Mouse (Mus musculus) midbrain, embryonic 13.5 days (tissue): Measurements from ENCODE around the gene Aff1. TPM values are rescaled to one million over a fixed set of nuclear protein-coding genes. Genes with fewer than 3 reads are reported as not detected.

Experiments used
- ATAC-seq: fragments of 200-750 bp; cut with Nextera tagmentation; 2 replicates; pipeline ENCODE4 v1.8.0; 2017; ENCODE audit warnings: mild to moderate bottlenecking, moderate TSS enrichment, moderate library complexity
- H3K27ac ChIP-seq: fragments of 300-500 bp; sonication (generic); 2 replicates; pipeline ENCODE4 v1.5.1; 2015; ENCODE audit warnings: inconsistent platforms, mild to moderate bottlenecking, moderate library complexity
- H3K27me3 ChIP-seq: fragments of 300-500 bp; sonication (generic); 2 replicates; pipeline ENCODE4 v1.6.1; 2015; ENCODE audit warnings: mild to moderate bottlenecking, inconsistent platforms
- H3K36me3 ChIP-seq: fragments of 300-500 bp; sonication (generic); 2 replicates; pipeline ENCODE4 v1.6.1; 2015; ENCODE audit warnings: mild to moderate bottlenecking, inconsistent platforms
- H3K4me1 ChIP-seq: fragments of 300-500 bp; sonication (generic); replicated peaks from 2 replicates; pipeline ENCODE4 v1.6.1; 2015; ENCODE audit warnings: inconsistent platforms
- H3K4me2 ChIP-seq: fragments of 300-500 bp; sonication (generic); replicated peaks from 2 replicates; pipeline ENCODE4 v1.6.1; 2015; ENCODE audit warnings: moderate library complexity, mild to moderate bottlenecking, inconsistent platforms
- H3K4me3 ChIP-seq: fragments of 300-500 bp; sonication (generic); replicated peaks from 2 replicates; pipeline ENCODE4 v1.5.1; 2015; ENCODE audit warnings: mild to moderate bottlenecking, inconsistent platforms
- H3K9ac ChIP-seq: fragments of 300-500 bp; sonication (generic); replicated peaks from 2 replicates; pipeline ENCODE4 v1.6.1; 2015; ENCODE audit warnings: mild to moderate bottlenecking, inconsistent platforms
- H3K9me3 ChIP-seq: fragments of 300-500 bp; sonication (generic); 2 replicates; pipeline ENCODE4 v1.6.1; 2016; ENCODE audit warnings: mild to moderate bottlenecking, inconsistent platforms
- WGBS: fragments of 180-500 bp; shearing (Covaris S2); methylation state at CpG from one replicate; pipeline ENCODE4 v1.1.7; 2015; 5-methylcytosine and 5-hydroxymethylcytosine counted together
- polyA plus RNA-seq: library from polyadenylated mRNA; unstranded; fragments of >200 nt; fragmentation: Nextera tagmentation; extraction: Ambion mirVana; gene quantifications from 2 replicates; pipeline ENCODE4 v1.2.1, GENCODE M21; 2015

Gene Aff1
- polyA plus RNA-seq, 1 experiment from 2014 or later: 2.3 TPM

DNA sequence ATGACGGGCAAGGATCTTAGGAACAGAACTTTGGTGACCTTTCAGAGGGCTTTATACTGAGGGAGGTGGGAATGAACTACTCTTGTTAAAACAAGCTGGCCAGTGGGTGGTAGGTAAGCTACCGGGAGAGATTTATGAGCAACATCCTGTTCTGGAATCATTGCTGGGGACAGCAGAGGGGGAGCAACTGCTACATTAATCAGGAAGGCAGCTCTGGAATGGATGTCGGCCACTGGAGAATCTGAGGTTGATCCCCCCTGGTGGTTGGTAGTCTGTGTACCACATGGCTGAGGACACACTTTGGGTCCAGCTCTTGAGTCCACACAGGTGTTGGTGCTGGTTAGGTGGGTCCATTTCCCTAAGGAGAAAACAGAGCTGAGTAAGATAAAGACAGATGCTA lies 38.6 kb downstream of the Aff1 start:
- 83% methylated on average over 3 of the region's 3 CpGs for WGBS
- Histone ChIP-seq H3K4me2 (no peak overlapping the region), H3K36me3 (no peaks in the 10 kb centered on the region), H3K9me3 (no peaks in the 10 kb centered on the region), H3K4me1 (no peaks in the 10 kb centered on the region), H3K27me3 (no peaks in the 10 kb centered on the region), H3K27ac (no peak overlapping the region), H3K4me3 (no peak overlapping the region), H3K9ac (no peak overlapping the region)
- no peak for ATAC-seq

DNA sequence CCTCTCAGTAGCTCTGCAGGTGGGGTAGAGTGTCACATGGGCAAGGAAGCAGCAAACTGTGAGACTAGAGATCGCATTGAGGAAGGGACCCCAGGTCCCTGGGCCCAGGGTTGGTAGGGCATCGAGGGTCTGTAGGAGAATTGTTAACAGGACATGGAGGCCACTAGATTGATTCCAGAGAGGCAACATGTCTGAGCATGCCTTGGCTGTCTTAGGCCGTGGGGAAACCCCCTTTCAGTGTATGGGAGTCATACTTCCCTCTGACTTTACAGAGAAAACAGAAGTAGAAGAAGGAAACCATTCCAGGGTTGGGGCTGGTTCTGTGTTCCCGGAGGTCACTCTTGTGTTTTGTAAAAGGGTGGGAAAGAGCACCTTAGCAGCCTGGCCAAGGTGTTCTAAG lies 40.4 kb downstream of the Aff1 start:
- Histone ChIP-seq H3K36me3 (no peaks in the 10 kb centered on the region), H3K27me3 (no peaks in the 10 kb centered on the region), H3K9me3 (no peaks in the 10 kb centered on the region), H3K4me2 (no peak overlapping the region), H3K9ac (no peak overlapping the region), H3K4me3 (no peak overlapping the region), H3K4me1 (no peaks in the 10 kb centered on the region), H3K27ac (no peak overlapping the region)
- ATAC-seq: no peak
- WGBS: 90% methylated on average over 4 of the region's 4 CpGs

DNA sequence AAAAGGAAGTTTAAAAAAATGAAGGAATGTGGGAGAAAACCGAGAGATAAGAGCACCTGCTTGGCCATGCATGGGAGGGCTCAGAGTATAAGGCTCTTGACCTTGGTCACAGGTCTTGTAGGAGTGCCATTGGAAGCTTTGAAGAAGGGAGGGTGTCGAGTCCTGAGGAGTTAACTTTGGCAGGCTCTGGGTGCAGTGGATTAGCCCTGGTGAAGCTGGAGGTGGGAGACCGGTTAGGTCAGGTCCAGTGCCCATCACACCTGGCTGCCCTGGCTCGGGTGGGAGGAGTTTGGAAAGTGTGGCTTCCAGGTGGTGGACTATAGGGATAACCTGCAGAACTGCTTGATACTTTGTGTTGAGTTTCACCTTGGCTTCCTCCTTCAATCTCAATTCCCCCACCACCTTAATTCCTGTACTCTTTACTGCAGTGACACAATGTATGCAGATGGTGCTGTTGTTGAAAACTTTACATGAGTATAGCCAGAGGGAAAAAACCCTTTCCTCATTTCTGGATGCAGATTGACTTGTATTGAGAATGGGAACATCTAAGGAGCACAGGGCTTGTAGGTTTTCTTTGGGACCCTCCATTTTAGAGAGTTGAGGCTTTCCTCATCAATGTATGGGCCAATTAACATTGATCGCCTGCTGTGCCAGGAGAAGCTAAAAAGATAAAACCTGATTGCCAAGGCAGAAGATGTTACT lies 43.4 kb downstream of the Aff1 start:
- Histone ChIP-seq H3K4me2 (no peak overlapping the region), H3K27ac (no peak overlapping the region), H3K9ac (no peak overlapping the region), H3K4me1 (no peaks in the 10 kb centered on the region), H3K9me3 (no peaks in the 10 kb centered on the region), H3K4me3 (no peak overlapping the region), H3K27me3 (no peaks in the 10 kb centered on the region), H3K36me3 (no peaks in the 10 kb centered on the region)
- WGBS: 67% methylated on average over 5 of the region's 5 CpGs
- ATAC-seq: no peak

DNA sequence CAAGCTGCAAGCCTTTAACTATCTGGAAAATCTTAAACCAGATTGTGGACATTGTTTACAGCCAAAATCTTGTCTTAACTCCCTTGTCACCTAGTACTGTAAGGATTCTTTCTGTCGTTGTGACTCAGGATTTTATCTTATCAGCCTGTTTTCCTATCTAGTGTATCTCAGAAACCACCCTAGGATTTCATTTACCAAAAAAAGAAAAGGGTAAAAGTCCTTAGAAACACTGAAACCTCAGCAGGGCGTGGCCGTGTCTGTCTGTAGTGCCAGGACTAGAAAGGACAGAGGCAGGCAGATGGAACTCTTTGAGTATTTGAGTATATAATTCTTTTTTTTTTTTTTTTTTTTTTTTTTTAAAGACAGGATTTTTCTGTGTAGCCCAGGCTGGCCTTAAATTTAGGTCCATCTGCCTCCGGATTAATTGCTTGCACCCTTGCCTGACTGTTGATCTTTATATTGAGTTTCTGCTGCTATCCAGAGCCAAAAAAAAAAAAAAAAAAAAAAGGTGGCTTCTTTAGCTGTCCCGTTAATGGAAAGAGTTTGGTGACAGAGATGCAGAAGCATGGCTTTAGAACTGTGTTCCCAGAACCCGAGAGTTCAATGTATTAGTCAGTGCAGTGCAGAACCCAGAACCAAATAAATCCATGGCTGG lies 44.5 kb downstream of the Aff1 start:
- H3K9ac ChIP-seq: no peak overlapping the region
- H3K4me3 ChIP-seq: no peak overlapping the region
- no peaks in the 10 kb centered on the region for H3K36me3 ChIP-seq
- WGBS: 73% methylated on average over 6 of the region's 6 CpGs
- H3K4me2 ChIP-seq: no peak overlapping the region
- H3K27me3 ChIP-seq: no peaks in the 10 kb centered on the region
- no peak overlapping the region for H3K27ac ChIP-seq
- ATAC-seq: no peak
- no peaks in the 10 kb centered on the region for H3K4me1 ChIP-seq
- no peaks in the 10 kb centered on the region for H3K9me3 ChIP-seq

GRCm38 (mm10) chr5:103737208-103738066 lies 45.3 kb downstream of the Aff1 start:
- no peak overlapping the region for H3K27ac ChIP-seq
- no peaks in the 10 kb centered on the region for H3K9me3 ChIP-seq
- WGBS: 91% methylated on average over 26 of the region's 26 CpGs
- no peak overlapping the region for H3K9ac ChIP-seq
- H3K4me3 ChIP-seq: no peak overlapping the region
- no peak overlapping the region for H3K4me2 ChIP-seq
- no peaks in the 10 kb centered on the region for H3K36me3 ChIP-seq
- no peak for ATAC-seq
- no peaks in the 10 kb centered on the region for H3K27me3 ChIP-seq
- H3K4me1 ChIP-seq: no peaks in the 10 kb centered on the region

- H3K9me3 ChIP-seq: no peaks in the 10 kb centered on the region
- no peak overlapping the region for H3K4me2 ChIP-seq
- H3K27ac ChIP-seq: no peak overlapping the region
- no peak for ATAC-seq
- no peaks in the 10 kb centered on the region for H3K4me1 ChIP-seq
- H3K27me3 ChIP-seq: no peaks in the 10 kb centered on the region
- no peak overlapping the region for H3K9ac ChIP-seq
- H3K4me3 ChIP-seq: no peak overlapping the region
- no peaks in the 10 kb centered on the region for H3K36me3 ChIP-seq
- 88% methylated on average over 5 of the region's 5 CpGs for WGBS
Measured at GRCm38 (mm10) chr5:103738509-103738908, 46.3 kb downstream of the Aff1 start.

GRCm38 (mm10) chr5:103739163-103739562 lies 47.0 kb downstream of the Aff1 start:
- no peak for ATAC-seq
- H3K27ac ChIP-seq: no peak overlapping the region

GRCm38 (mm10) chr5:103740093-103740902 lies 48.1 kb downstream of the Aff1 start:
- H3K27me3 ChIP-seq: no peaks in the 10 kb centered on the region
- no peak overlapping the region for H3K4me3 ChIP-seq
- H3K36me3 ChIP-seq: no peaks in the 10 kb centered on the region
- no peak overlapping the region for H3K9ac ChIP-seq
- no peak overlapping the region for H3K4me2 ChIP-seq
- no peak overlapping the region for H3K27ac ChIP-seq
- WGBS: 74% methylated on average over 5 of the region's 5 CpGs
- no peaks in the 10 kb centered on the region for H3K4me1 ChIP-seq
- ATAC-seq: no peak
- no peaks in the 10 kb centered on the region for H3K9me3 ChIP-seq

More at GRCm38 (mm10) chr5:103739163-103739562, 47.0 kb downstream of the Aff1 start:
- H3K9me3 ChIP-seq: no peaks in the 10 kb centered on the region
- H3K27me3 ChIP-seq: no peaks in the 10 kb centered on the region
- no peaks in the 10 kb centered on the region for H3K36me3 ChIP-seq
- 95% methylated on average over 5 of the region's 5 CpGs for WGBS
- no peak overlapping the region for H3K4me2 ChIP-seq
- no peaks in the 10 kb centered on the region for H3K4me1 ChIP-seq
- H3K9ac ChIP-seq: no peak overlapping the region
- H3K4me3 ChIP-seq: no peak overlapping the region

DNA sequence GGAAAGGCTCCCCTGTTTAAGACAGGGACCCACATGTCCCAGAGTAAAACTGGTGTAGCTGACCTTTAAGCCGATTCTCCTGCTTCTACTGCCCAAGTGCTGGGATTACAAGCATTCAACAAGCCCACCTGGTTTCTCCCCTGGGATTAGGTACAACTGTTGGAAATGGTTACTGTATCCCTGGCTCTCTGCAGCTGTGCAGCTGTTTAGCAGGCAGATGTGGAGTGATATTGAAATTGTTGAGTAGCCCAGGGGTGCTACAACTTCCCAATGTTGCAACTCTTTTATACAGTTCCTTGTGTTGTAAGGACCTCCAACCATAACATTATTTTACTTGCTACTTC lies 48.7 kb downstream of the Aff1 start:
- WGBS: 85% methylated on average over 1 of the region's 1 CpGs
- H3K4me3 ChIP-seq: no peak overlapping the region
- no peaks in the 10 kb centered on the region for H3K27me3 ChIP-seq
- no peak for ATAC-seq
- H3K36me3 ChIP-seq: no peaks in the 10 kb centered on the region
- no peak overlapping the region for H3K27ac ChIP-seq
- H3K9ac ChIP-seq: no peak overlapping the region
- H3K4me1 ChIP-seq: no peaks in the 10 kb centered on the region
- H3K9me3 ChIP-seq: no peaks in the 10 kb centered on the region
- H3K4me2 ChIP-seq: no peak overlapping the region

DNA sequence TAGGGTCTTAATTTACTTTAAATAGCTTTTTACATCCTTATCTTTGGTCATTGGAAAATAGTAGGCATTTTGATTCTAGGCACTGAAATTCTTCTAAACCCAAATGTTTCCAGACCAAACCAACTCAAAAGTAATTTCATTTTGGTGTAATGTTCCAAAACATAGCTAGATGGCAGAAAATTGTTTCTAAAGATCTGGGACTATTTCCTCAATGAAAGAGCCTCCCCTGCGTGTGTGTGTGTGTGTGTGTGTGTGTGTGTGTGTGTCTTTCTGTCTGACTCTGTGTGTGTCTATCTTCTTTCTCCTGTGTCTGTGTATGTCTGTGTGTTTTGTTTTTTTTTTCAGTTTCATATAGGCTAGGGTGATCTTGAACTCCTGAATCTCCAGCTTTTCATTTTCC lies 49.3 kb downstream of the Aff1 start:
- H3K36me3 ChIP-seq: no peaks in the 10 kb centered on the region
- H3K4me1 ChIP-seq: no peaks in the 10 kb centered on the region
- H3K4me2 ChIP-seq: no peak overlapping the region
- no peak overlapping the region for H3K9ac ChIP-seq
- no peak for ATAC-seq
- 75% methylated on average over 1 of the region's 1 CpGs for WGBS
- H3K27ac ChIP-seq: no peak overlapping the region
- H3K4me3 ChIP-seq: no peak overlapping the region
- H3K27me3 ChIP-seq: no peaks in the 10 kb centered on the region
- H3K9me3 ChIP-seq: no peaks in the 10 kb centered on the region

GRCm38 (mm10) chr5:103741992-103742391 lies 49.8 kb downstream of the Aff1 start:
- H3K4me2 ChIP-seq: no peak overlapping the region
- H3K4me3 ChIP-seq: no peak overlapping the region
- H3K27ac ChIP-seq: no peak overlapping the region
- no peaks in the 10 kb centered on the region for H3K9me3 ChIP-seq
- H3K9ac ChIP-seq: no peak overlapping the region
- 84% methylated on average over 2 of the region's 2 CpGs for WGBS
- ATAC-seq: no peak
- H3K4me1 ChIP-seq: no peaks in the 10 kb centered on the region
- H3K27me3 ChIP-seq: no peaks in the 10 kb centered on the region; the same call in 1 of the 2 replicates
- H3K36me3 ChIP-seq: no peaks in the 10 kb centered on the region
